Mouse (Mus musculus): ENCODE data around the gene Sox11. TPM values are rescaled to one million over a fixed set of nuclear protein-coding genes. Genes with fewer than 3 reads are reported as not detected.
A peak's percentile ranks its signal among the peaks of the same experiment; 100 is the strongest.

The Sox11 gene
- polyA plus RNA-seq (2012; ENCODE audit: insufficient read depth, insufficient read length, low replicate concordance, missing spikeins), result not detected in 2 replicates

- Histone ChIP-seq H3K4me1 (ENCODE audit: control insufficient read depth, insufficient read depth, low read length) (no peaks in the 10 kb centered on the region; the same call in 1 of the 2 replicates), H3K27ac (ENCODE audit: insufficient read depth, low read depth, low read length) (peak within 1 kb of the TSS; percentile 81), H3K4me3 (ENCODE audit: insufficient read depth, low read depth, low read length) (peak within 1 kb of the TSS; percentile 73)
- TF ChIP-seq POLR2A (IDR thresholded peaks at IDR 0.05; ENCODE audit: insufficient read depth, low read depth, low read length) (peak; percentile 86), CTCF (IDR thresholded peaks at IDR 0.05; ENCODE audit: insufficient read depth, low read depth, low read length) (no peak)
- WGBS, result under 1% methylated on average over 95 of the region's 95 CpGs
Measured at GRCm38 (mm10) chr12:27341871-27342690, at the start of gene Sox11. Gene Sox11, minus strand, starts transcription at chr12:27342574.

GRCm38 (mm10) chr12:27391652-27392305, 49.4 kb upstream of the Sox11 start:
- H3K27ac ChIP-seq (ENCODE audit: insufficient read depth, low read depth, low read length), result no peak overlapping the region
- WGBS, result 46% methylated on average over 7 of the region's 7 CpGs
- no peak for TF ChIP-seq CTCF (IDR thresholded peaks at IDR 0.05; ENCODE audit: insufficient read depth, low read depth, low read length)
- no peak for TF ChIP-seq POLR2A (IDR thresholded peaks at IDR 0.05; ENCODE audit: insufficient read depth, low read depth, low read length)
- no peak overlapping the region for H3K4me3 ChIP-seq (ENCODE audit: insufficient read depth, low read depth, low read length)
- H3K4me1 ChIP-seq (ENCODE audit: control insufficient read depth, insufficient read depth, low read length), result 0 out of 2 replicates have a peak, but pooled peaks cover 3% of the 10 kb centered on the region

- WGBS, result 80% methylated on average over 3 of the region's 3 CpGs
- Histone ChIP-seq H3K4me3 (ENCODE audit: insufficient read depth, low read depth, low read length) (no peak overlapping the region), H3K4me1 (ENCODE audit: control insufficient read depth, insufficient read depth, low read length) (0 out of 2 replicates have a peak, but pooled peaks cover 3% of the 10 kb centered on the region), H3K27ac (ENCODE audit: insufficient read depth, low read depth, low read length) (no peak overlapping the region)
- TF ChIP-seq POLR2A (IDR thresholded peaks at IDR 0.05; ENCODE audit: insufficient read depth, low read depth, low read length) (no peak), CTCF (IDR thresholded peaks at IDR 0.05; ENCODE audit: insufficient read depth, low read depth, low read length) (no peak)
Measured at GRCm38 (mm10) chr12:27390439-27390838, 48.1 kb upstream of the Sox11 start.

GRCm38 (mm10) chr12:27389429-27389828, 47.1 kb upstream of the Sox11 start:
- H3K4me3 ChIP-seq (ENCODE audit: insufficient read depth, low read depth, low read length), result no peak overlapping the region
- 0 out of 2 replicates have a peak, but pooled peaks cover 3% of the 10 kb centered on the region for H3K4me1 ChIP-seq (ENCODE audit: control insufficient read depth, insufficient read depth, low read length)
- no peak overlapping the region for H3K27ac ChIP-seq (ENCODE audit: insufficient read depth, low read depth, low read length)
- no peak for TF ChIP-seq CTCF (IDR thresholded peaks at IDR 0.05; ENCODE audit: insufficient read depth, low read depth, low read length)
- no peak for TF ChIP-seq POLR2A (IDR thresholded peaks at IDR 0.05; ENCODE audit: insufficient read depth, low read depth, low read length)

- Histone ChIP-seq H3K27ac (ENCODE audit: insufficient read depth, low read depth, low read length) (no peak overlapping the region), H3K4me3 (ENCODE audit: insufficient read depth, low read depth, low read length) (no peak overlapping the region), H3K4me1 (ENCODE audit: control insufficient read depth, insufficient read depth, low read length) (no peaks in the 10 kb centered on the region)
- no peak for TF ChIP-seq POLR2A (IDR thresholded peaks at IDR 0.05; ENCODE audit: insufficient read depth, low read depth, low read length)
- TF ChIP-seq CTCF (IDR thresholded peaks at IDR 0.05; ENCODE audit: insufficient read depth, low read depth, low read length), result no peak
- 58% methylated on average over 3 of the region's 3 CpGs for WGBS
Measured at GRCm38 (mm10) chr12:27372505-27372904, 30.1 kb upstream of the Sox11 start.

- no peak for TF ChIP-seq POLR2A (IDR thresholded peaks at IDR 0.05; ENCODE audit: insufficient read depth, low read depth, low read length)
- TF ChIP-seq CTCF (IDR thresholded peaks at IDR 0.05; ENCODE audit: insufficient read depth, low read depth, low read length), result no peak
- no peak overlapping the region for H3K27ac ChIP-seq (ENCODE audit: insufficient read depth, low read depth, low read length)
- H3K4me1 ChIP-seq (ENCODE audit: control insufficient read depth, insufficient read depth, low read length), result no peaks in the 10 kb centered on the region
- no peak overlapping the region for H3K4me3 ChIP-seq (ENCODE audit: insufficient read depth, low read depth, low read length)
- 92% methylated on average over 2 of the region's 2 CpGs for WGBS
Measured at GRCm38 (mm10) chr12:27370756-27371155, 28.4 kb upstream of the Sox11 start.

- WGBS, result 85% methylated on average over 2 of the region's 2 CpGs
- no peak for TF ChIP-seq POLR2A (IDR thresholded peaks at IDR 0.05; ENCODE audit: insufficient read depth, low read depth, low read length)
- no peak for TF ChIP-seq CTCF (IDR thresholded peaks at IDR 0.05; ENCODE audit: insufficient read depth, low read depth, low read length)
- no peak overlapping the region for H3K27ac ChIP-seq (ENCODE audit: insufficient read depth, low read depth, low read length)
- no peak overlapping the region for H3K4me3 ChIP-seq (ENCODE audit: insufficient read depth, low read depth, low read length)
- H3K4me1 ChIP-seq (ENCODE audit: control insufficient read depth, insufficient read depth, low read length), result no peaks in the 10 kb centered on the region
Measured at GRCm38 (mm10) chr12:27367476-27367875, 25.1 kb upstream of the Sox11 start.

- no peak overlapping the region for H3K27ac ChIP-seq (ENCODE audit: insufficient read depth, low read depth, low read length)
- H3K4me1 ChIP-seq (ENCODE audit: control insufficient read depth, insufficient read depth, low read length), result no peaks in the 10 kb centered on the region
- H3K4me3 ChIP-seq (ENCODE audit: insufficient read depth, low read depth, low read length), result no peak overlapping the region
- 47% methylated on average over 16 of the region's 16 CpGs for WGBS
- no peak for TF ChIP-seq CTCF (IDR thresholded peaks at IDR 0.05; ENCODE audit: insufficient read depth, low read depth, low read length)
- no peak for TF ChIP-seq POLR2A (IDR thresholded peaks at IDR 0.05; ENCODE audit: insufficient read depth, low read depth, low read length)
Measured at GRCm38 (mm10) chr12:27363840-27364640, 21.7 kb upstream of the Sox11 start.

All from olfactory bulb, adult 2 months (tissue).